Mouse (Mus musculus): ENCODE measurements around the gene Sinhcaf. TPM values are rescaled to one million over a fixed set of nuclear protein-coding genes. Genes with fewer than 3 reads are reported as not detected.
"Not testable (repeated sequence)": the region's sequence is repeated elsewhere in the genome, so short reads cannot be mapped to it uniquely, and the experiment has no call there.

The Sinhcaf gene
- polyA plus RNA-seq, 1 experiment, result 461 TPM

DNA sequence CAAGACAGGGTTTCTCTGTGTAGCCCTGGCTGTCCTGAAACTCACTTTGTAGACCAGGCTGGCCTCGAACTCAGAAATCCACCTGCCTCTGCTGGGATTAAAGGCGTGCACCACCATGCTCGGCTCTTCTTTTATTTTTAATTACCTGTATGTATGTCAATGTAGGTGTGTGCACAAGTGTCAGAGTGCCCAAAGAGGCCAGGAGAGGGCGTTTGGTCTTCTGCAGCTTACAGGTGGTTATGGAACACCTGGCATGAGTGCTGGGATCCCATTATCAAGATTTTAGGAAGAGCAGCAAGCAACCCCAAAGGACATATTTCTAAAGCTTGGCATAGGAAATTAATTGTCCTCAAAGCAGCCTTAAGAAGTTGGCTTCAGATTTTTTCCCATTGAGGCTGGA is 3.9 kb downstream of the Sinhcaf start:
- TF ChIP-seq EP300 (IDR thresholded peaks at IDR 0.05; ENCODE audit: insufficient read depth, low read depth, low read length) (no peak), CTCF (IDR thresholded peaks at IDR 0.05; ENCODE audit: low read depth, low read length) (peak; percentile 36)
- Histone ChIP-seq H3K27me3 (ENCODE audit: control insufficient read depth, insufficient read depth, low read length, poor library complexity, severe bottlenecking) (no peaks in the 10 kb centered on the region), H3K9me3 (replicated peaks; ENCODE audit: control insufficient read depth, insufficient read depth, low read length, poor library complexity, severe bottlenecking) (no peaks in the 10 kb centered on the region), H3K4me3 (ENCODE audit: low read depth, low read length) (peak overlapping the region; percentile 46), H3K27ac (ENCODE audit: insufficient read depth, low read length) (peak overlapping the region; percentile 61; the same call in 1 of the 2 replicates), H3K9ac (ENCODE audit: low read depth, poor library complexity, severe bottlenecking) (peak overlapping the region; percentile 69; the same call in 1 of the 2 replicates), H3K36me3 (ENCODE audit: control insufficient read depth, insufficient read depth, low read length, poor library complexity, severe bottlenecking) (peaks cover 61% of the 10 kb centered on the region), H3K4me1 (ENCODE audit: control insufficient read depth, insufficient read depth, low read length) (no peaks in the 10 kb centered on the region)

DNA sequence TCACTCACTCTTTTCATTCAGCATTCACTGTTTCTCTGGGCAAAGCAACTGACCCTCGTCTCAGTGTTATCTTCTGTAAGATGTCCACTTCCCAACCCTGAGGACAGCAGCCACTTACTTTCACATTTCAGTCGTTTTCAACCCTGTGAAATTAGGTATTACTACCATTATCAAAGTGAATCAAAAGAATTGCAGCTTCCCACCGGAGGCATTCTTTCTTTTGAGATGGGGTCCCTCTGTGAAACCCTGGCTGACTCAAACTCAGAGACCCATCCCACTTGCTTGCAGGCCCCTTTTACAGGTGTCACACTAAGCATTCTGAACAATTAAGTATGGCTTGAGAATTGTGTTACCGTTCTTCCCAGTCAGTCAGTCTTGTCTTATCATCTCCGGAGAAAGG is 4.4 kb downstream of the Sinhcaf start:
- H3K9ac ChIP-seq (ENCODE audit: low read depth, poor library complexity, severe bottlenecking), result peak overlapping the region; percentile 59
- H3K27me3 ChIP-seq (ENCODE audit: control insufficient read depth, insufficient read depth, low read length, poor library complexity, severe bottlenecking), result no peaks in the 10 kb centered on the region
- no peaks in the 10 kb centered on the region for H3K4me1 ChIP-seq (ENCODE audit: control insufficient read depth, insufficient read depth, low read length)
- TF ChIP-seq EP300 (IDR thresholded peaks at IDR 0.05; ENCODE audit: insufficient read depth, low read depth, low read length) (no peak), POLR2A (IDR thresholded peaks at IDR 0.05; ENCODE audit: insufficient read depth, low read length) (no peak), CTCF (IDR thresholded peaks at IDR 0.05; ENCODE audit: low read depth, low read length) (no peak)
- H3K27ac ChIP-seq (ENCODE audit: insufficient read depth, low read length), result no peak overlapping the region
- H3K9me3 ChIP-seq (replicated peaks; ENCODE audit: control insufficient read depth, insufficient read depth, low read length, poor library complexity, severe bottlenecking), result no peaks in the 10 kb centered on the region
- no peak overlapping the region; the same call in 1 of the 2 replicates for H3K4me3 ChIP-seq (ENCODE audit: low read depth, low read length)
- H3K36me3 ChIP-seq (ENCODE audit: control insufficient read depth, insufficient read depth, low read length, poor library complexity, severe bottlenecking), result peaks cover 62% of the 10 kb centered on the region

DNA sequence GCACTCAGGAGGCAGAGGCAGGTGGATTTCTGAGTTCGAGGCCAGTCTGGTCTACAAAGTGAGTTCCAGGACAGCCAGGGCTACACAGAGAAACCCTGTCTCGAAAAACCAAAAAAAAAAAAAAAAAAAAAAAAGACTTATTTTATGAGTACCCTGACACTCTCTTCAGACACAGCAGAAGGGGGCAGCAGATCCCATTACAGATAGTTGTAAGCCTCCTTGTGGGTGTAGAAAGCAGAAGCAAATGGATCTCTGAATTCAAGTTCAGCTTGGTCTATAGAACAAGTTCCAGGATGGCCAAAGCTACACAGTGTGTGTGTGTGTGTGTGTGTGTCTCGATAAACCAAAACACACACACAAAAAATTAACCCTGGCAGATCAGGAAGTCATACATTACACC is 5.9 kb downstream of the Sinhcaf start:
- H3K9me3 ChIP-seq (replicated peaks; ENCODE audit: control insufficient read depth, insufficient read depth, low read length, poor library complexity, severe bottlenecking); H3K4me3 ChIP-seq (ENCODE audit: low read depth, low read length); H3K27ac ChIP-seq (ENCODE audit: insufficient read depth, low read length); H3K27me3 ChIP-seq (ENCODE audit: control insufficient read depth, insufficient read depth, low read length, poor library complexity, severe bottlenecking); H3K9ac ChIP-seq (ENCODE audit: low read depth, poor library complexity, severe bottlenecking); H3K4me1 ChIP-seq (ENCODE audit: control insufficient read depth, insufficient read depth, low read length): not testable (repeated sequence)
- peaks cover 67% of the 10 kb centered on the region for H3K36me3 ChIP-seq (ENCODE audit: control insufficient read depth, insufficient read depth, low read length, poor library complexity, severe bottlenecking)

DNA sequence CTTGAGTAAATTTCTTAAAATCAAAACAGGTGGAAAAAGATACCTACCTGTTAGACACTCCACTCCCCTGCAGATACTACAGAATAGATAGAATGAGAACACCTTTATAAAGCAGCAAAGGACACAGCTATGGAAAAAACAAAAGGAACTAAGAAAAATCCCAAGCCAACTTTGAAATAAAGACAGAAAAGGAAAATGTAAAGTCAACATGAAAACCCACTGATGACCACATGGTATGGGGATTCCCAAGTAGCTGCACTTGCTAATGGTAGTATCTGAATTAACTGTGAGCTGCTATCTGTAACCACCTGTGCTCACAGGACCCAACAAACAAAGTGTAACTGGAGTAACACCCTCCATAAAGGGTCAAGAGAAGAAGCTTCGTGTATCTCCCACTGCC is 8.6 kb downstream of the Sinhcaf start:
- Histone ChIP-seq H3K36me3 (ENCODE audit: control insufficient read depth, insufficient read depth, low read length, poor library complexity, severe bottlenecking) (peaks cover 68% of the 10 kb centered on the region), H3K4me3 (ENCODE audit: low read depth, low read length) (no peak overlapping the region), H3K27me3 (ENCODE audit: control insufficient read depth, insufficient read depth, low read length, poor library complexity, severe bottlenecking) (no peaks in the 10 kb centered on the region)

DNA sequence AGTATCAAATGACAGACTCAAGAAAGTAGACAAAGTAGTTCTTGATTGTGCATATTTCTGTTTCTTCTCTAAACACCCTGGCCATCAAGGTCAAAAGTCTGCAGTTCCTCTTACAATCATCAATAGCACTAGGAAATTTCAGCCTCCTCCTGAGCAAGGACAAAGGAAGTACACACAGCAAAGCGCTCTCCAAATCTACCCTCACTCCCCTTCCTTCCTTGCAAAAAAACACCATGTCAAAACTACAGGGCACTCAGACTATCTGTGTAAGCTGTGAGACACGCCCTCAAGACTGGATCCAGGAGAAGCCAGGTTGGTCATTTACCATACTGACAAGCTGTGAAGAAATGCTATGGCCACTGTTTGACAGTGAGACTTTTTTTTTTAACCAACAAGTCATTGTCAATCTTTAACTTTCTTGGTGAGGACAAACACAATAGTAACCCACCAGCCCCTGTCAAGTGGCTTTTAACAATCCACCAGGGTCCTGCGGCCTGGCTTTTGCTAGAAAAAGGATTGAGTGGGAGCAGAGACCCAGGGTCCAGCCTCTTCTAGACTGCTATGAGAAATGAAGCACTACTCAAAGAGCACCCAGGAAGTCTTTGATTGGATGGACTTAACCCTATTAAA is 11.2 kb downstream of the Sinhcaf start:
- Histone ChIP-seq H3K27ac (ENCODE audit: insufficient read depth, low read length) (no peak overlapping the region), H3K27me3 (ENCODE audit: control insufficient read depth, insufficient read depth, low read length, poor library complexity, severe bottlenecking) (no peaks in the 10 kb centered on the region), H3K9me3 (replicated peaks; ENCODE audit: control insufficient read depth, insufficient read depth, low read length, poor library complexity, severe bottlenecking) (no peaks in the 10 kb centered on the region), H3K36me3 (ENCODE audit: control insufficient read depth, insufficient read depth, low read length, poor library complexity, severe bottlenecking) (peaks cover 72% of the 10 kb centered on the region), H3K9ac (ENCODE audit: low read depth, poor library complexity, severe bottlenecking) (no peak overlapping the region), H3K4me3 (ENCODE audit: low read depth, low read length) (no peak overlapping the region), H3K4me1 (ENCODE audit: control insufficient read depth, insufficient read depth, low read length) (peaks cover 2% of the 10 kb centered on the region)
- no peak for TF ChIP-seq POLR2A (IDR thresholded peaks at IDR 0.05; ENCODE audit: insufficient read depth, low read length)
- no peak for TF ChIP-seq EP300 (IDR thresholded peaks at IDR 0.05; ENCODE audit: insufficient read depth, low read depth, low read length)
- TF ChIP-seq CTCF (IDR thresholded peaks at IDR 0.05; ENCODE audit: low read depth, low read length), result no peak

More for the DNA sequence above, 8.6 kb downstream of the Sinhcaf start:
- Histone ChIP-seq H3K4me1 (ENCODE audit: control insufficient read depth, insufficient read depth, low read length) (peaks cover 2% of the 10 kb centered on the region), H3K9me3 (replicated peaks; ENCODE audit: control insufficient read depth, insufficient read depth, low read length, poor library complexity, severe bottlenecking) (no peaks in the 10 kb centered on the region), H3K9ac (ENCODE audit: low read depth, poor library complexity, severe bottlenecking) (no peak overlapping the region), H3K27ac (ENCODE audit: insufficient read depth, low read length) (no peak overlapping the region)
- no peak for TF ChIP-seq EP300 (IDR thresholded peaks at IDR 0.05; ENCODE audit: insufficient read depth, low read depth, low read length)
- TF ChIP-seq CTCF (IDR thresholded peaks at IDR 0.05; ENCODE audit: low read depth, low read length), result no peak
- TF ChIP-seq POLR2A (IDR thresholded peaks at IDR 0.05; ENCODE audit: insufficient read depth, low read length), result no peak

DNA sequence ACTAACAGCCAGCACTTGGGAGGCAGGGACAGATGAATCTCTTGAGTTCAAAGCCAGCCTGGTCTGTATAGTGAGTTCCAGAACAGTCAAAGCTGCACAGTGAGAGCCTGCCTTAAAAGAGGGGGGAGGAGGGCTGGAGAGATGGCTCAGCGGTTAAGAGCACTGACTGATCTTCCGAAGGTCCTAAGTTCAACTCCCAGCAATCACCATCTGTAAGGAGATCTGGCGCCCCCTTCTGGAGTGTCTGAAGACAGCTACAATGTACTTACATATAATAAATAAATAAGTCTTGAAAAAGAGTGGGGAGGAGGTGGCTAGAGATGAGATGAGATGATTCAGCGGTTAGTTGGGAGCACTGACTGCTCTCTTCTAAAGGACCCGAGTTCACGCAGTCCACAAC is 15.0 kb downstream of the Sinhcaf start:
- H3K36me3 ChIP-seq (ENCODE audit: control insufficient read depth, insufficient read depth, low read length, poor library complexity, severe bottlenecking), result peaks cover 82% of the 10 kb centered on the region
- peaks cover under 1% of the 10 kb centered on the region for H3K4me1 ChIP-seq (ENCODE audit: control insufficient read depth, insufficient read depth, low read length)
- H3K27ac ChIP-seq (ENCODE audit: insufficient read depth, low read length), result no peak overlapping the region
- no peaks in the 10 kb centered on the region for H3K27me3 ChIP-seq (ENCODE audit: control insufficient read depth, insufficient read depth, low read length, poor library complexity, severe bottlenecking)
- H3K9ac ChIP-seq (ENCODE audit: low read depth, poor library complexity, severe bottlenecking), result no peak overlapping the region
- TF ChIP-seq EP300 (IDR thresholded peaks at IDR 0.05; ENCODE audit: insufficient read depth, low read depth, low read length), result no peak
- TF ChIP-seq POLR2A (IDR thresholded peaks at IDR 0.05; ENCODE audit: insufficient read depth, low read length), result no peak
- TF ChIP-seq CTCF (IDR thresholded peaks at IDR 0.05; ENCODE audit: low read depth, low read length), result no peak
- H3K9me3 ChIP-seq (replicated peaks; ENCODE audit: control insufficient read depth, insufficient read depth, low read length, poor library complexity, severe bottlenecking), result no peaks in the 10 kb centered on the region
- no peak overlapping the region for H3K4me3 ChIP-seq (ENCODE audit: low read depth, low read length)

All from ES-Bruce4 (cell line).